Mouse (Mus musculus) intestine, postnatal 0 days (tissue): ENCODE measurements around the gene Fgfbp3. TPM values are rescaled to one million over a fixed set of nuclear protein-coding genes. Genes with fewer than 3 reads are reported as not detected.

ENCODE experiments used
- ATAC-seq: fragments of 200-750 bp; cut with Nextera tagmentation; 2 replicates; pipeline ENCODE4 v1.8.0; 2017; ENCODE audit warnings: mild to moderate bottlenecking, moderate TSS enrichment, moderate library complexity
- H3K27ac ChIP-seq: fragments of 300-500 bp; sonication (generic); 2 replicates; pipeline ENCODE4 v1.5.1; 2014; ENCODE audit warnings: mild to moderate bottlenecking, low read depth, low read length, moderate library complexity
- H3K27me3 ChIP-seq: fragments of 300-500 bp; sonication (generic); replicated peaks from 2 replicates; pipeline ENCODE4 v1.6.1; 2014; ENCODE audit warnings: low read length, mixed read lengths; ENCODE audit not compliant: control insufficient read depth, insufficient read depth
- H3K36me3 ChIP-seq: fragments of 300-500 bp; sonication (generic); 2 replicates; pipeline ENCODE4 v1.6.1; 2014; ENCODE audit warnings: mild to moderate bottlenecking, moderate library complexity; ENCODE audit not compliant: control insufficient read depth, insufficient read depth
- H3K4me1 ChIP-seq: fragments of 300-500 bp; sonication (generic); replicated peaks from 2 replicates; pipeline ENCODE4 v1.6.1; 2014; ENCODE audit warnings: antibody characterized with exemption, low read length, mixed read lengths; ENCODE audit not compliant: control insufficient read depth, insufficient read depth
- H3K4me2 ChIP-seq: fragments of 300-500 bp; sonication (generic); replicated peaks from 2 replicates; pipeline ENCODE4 v1.6.1; 2014; ENCODE audit warnings: low read depth, mild to moderate bottlenecking, moderate library complexity
- H3K4me3 ChIP-seq: fragments of 300-500 bp; sonication (generic); 2 replicates; pipeline ENCODE4 v1.5.1; 2014; ENCODE audit warnings: low read depth, low read length
- H3K9ac ChIP-seq: fragments of 300-500 bp; sonication (generic); 2 replicates; pipeline ENCODE4 v1.6.1; 2014; ENCODE audit warnings: mild to moderate bottlenecking, low read depth, low read length
- H3K9me3 ChIP-seq: fragments of 300-500 bp; sonication (generic); 2 replicates; pipeline ENCODE4 v1.6.1; 2016; ENCODE audit warnings: mixed run types; ENCODE audit not compliant: control insufficient read depth
- CTCF ChIP-seq: sonication (generic); IDR thresholded peaks from 2 replicates; pipeline ENCODE4 v1.5.1; 2016; ENCODE audit warnings: low read depth, mild to moderate bottlenecking, control low read depth, antibody characterized with exemption, moderate library complexity
- WGBS: fragments of 180-500 bp; shearing (Covaris S2); extraction: QIAGEN DNeasy Blood & Tissue Kit; methylation state at CpG from one replicate; pipeline ENCODE4 v1.1.7; 2014; 5-methylcytosine and 5-hydroxymethylcytosine counted together
- polyA plus RNA-seq: library from polyadenylated mRNA; unstranded; fragments of >200 nt; fragmentation: Nextera tagmentation; extraction: Ambion mirVana; gene quantifications from 2 replicates; pipeline ENCODE4 v1.2.1, GENCODE M21; 2015

The Fgfbp3 gene
- polyA plus RNA-seq, 1 experiment from 2014 or later, result 2.7 TPM

GRCm38 (mm10) chr19:36916876-36917389 lies 2.5 kb downstream of the Fgfbp3 start:
- Histone ChIP-seq H3K9ac (no peak overlapping the region), H3K27ac (no peak overlapping the region), H3K4me3 (no peak overlapping the region), H3K36me3 (no peaks in the 10 kb centered on the region), H3K9me3 (no peaks in the 10 kb centered on the region), H3K4me2 (no peak overlapping the region), H3K4me1 (no peaks in the 10 kb centered on the region), H3K27me3 (no peaks in the 10 kb centered on the region)
- no peak for TF ChIP-seq CTCF
- 88% methylated on average over 1 of the region's 1 CpGs for WGBS
- no peak for ATAC-seq

- H3K4me3 ChIP-seq, result no peak overlapping the region
- H3K27ac ChIP-seq, result no peak overlapping the region
- TF ChIP-seq CTCF, result no peak
- H3K36me3 ChIP-seq, result no peaks in the 10 kb centered on the region
- no peak overlapping the region for H3K4me2 ChIP-seq
- H3K27me3 ChIP-seq, result no peaks in the 10 kb centered on the region
- H3K4me1 ChIP-seq, result no peaks in the 10 kb centered on the region
- no peak overlapping the region for H3K9ac ChIP-seq
- ATAC-seq, result no peak
- H3K9me3 ChIP-seq, result no peaks in the 10 kb centered on the region
- WGBS, result 79% methylated on average over 4 of the region's 4 CpGs
Observed at GRCm38 (mm10) chr19:36916206-36916605, 3.2 kb downstream of the Fgfbp3 start.

- no peaks in the 10 kb centered on the region for H3K36me3 ChIP-seq
- no peak overlapping the region for H3K4me2 ChIP-seq
- no peak for ATAC-seq
- no peaks in the 10 kb centered on the region for H3K4me1 ChIP-seq
- H3K4me3 ChIP-seq, result no peak overlapping the region
- H3K27ac ChIP-seq, result no peak overlapping the region
- no peak for TF ChIP-seq CTCF
- WGBS, result 82% methylated on average over 7 of the region's 7 CpGs
- H3K27me3 ChIP-seq, result no peaks in the 10 kb centered on the region
- H3K9me3 ChIP-seq, result no peaks in the 10 kb centered on the region
- no peak overlapping the region for H3K9ac ChIP-seq
Observed at GRCm38 (mm10) chr19:36913064-36913463, 6.4 kb downstream of the Fgfbp3 start.

GRCm38 (mm10) chr19:36910424-36911045 lies 8.9 kb downstream of the Fgfbp3 start:
- no peak for ATAC-seq
- H3K9ac ChIP-seq, result no peak overlapping the region
- no peak overlapping the region for H3K4me2 ChIP-seq
- no peaks in the 10 kb centered on the region for H3K36me3 ChIP-seq
- H3K4me3 ChIP-seq, result no peak overlapping the region
- TF ChIP-seq CTCF, result no peak
- no peaks in the 10 kb centered on the region for H3K4me1 ChIP-seq
- no peaks in the 10 kb centered on the region for H3K9me3 ChIP-seq
- 52% methylated on average over 12 of the region's 12 CpGs for WGBS
- H3K27me3 ChIP-seq, result no peaks in the 10 kb centered on the region
- no peak overlapping the region for H3K27ac ChIP-seq

DNA sequence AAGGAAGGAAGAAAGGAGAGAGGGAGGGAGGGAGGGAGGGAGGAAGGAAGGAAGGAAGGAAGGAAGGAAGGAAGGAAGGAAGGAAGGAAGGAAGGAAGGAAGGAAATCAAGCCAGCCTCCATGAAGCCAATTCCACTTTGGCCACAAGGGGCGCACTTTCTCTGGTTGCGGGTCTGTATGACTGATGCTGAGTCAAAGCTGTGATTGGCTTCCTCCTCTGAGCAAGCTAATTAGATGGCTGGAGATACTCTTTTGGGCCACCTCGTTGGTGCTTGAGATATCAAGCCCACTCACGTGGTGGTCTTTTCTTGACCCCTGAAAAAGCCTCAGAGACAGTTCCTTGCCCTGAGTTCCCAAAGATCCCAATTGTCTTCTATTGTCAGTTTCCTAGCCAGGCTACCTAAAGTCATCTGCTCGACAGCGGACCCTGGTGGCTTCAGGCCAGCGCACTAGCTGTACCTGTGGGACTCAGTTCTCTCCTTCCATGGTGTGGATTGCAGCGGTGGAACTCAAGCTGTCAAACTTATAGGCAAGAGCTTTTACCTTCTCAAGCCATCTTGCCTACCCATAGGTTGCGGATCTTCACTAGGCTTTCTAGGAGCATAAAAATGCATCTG lies 9.6 kb downstream of the Fgfbp3 start:
- Histone ChIP-seq H3K27ac (no peak overlapping the region), H3K27me3 (no peaks in the 10 kb centered on the region), H3K36me3 (no peaks in the 10 kb centered on the region), H3K4me3 (no peak overlapping the region), H3K4me2 (no peak overlapping the region), H3K9me3 (no peaks in the 10 kb centered on the region), H3K9ac (no peak overlapping the region), H3K4me1 (no peaks in the 10 kb centered on the region)
- peak; percentile 69; the same call in 1 of the 2 replicates for ATAC-seq
- 18% methylated on average over 9 of the region's 9 CpGs for WGBS
- peak; percentile 77 for TF ChIP-seq CTCF

- no peaks in the 10 kb centered on the region for H3K9me3 ChIP-seq
- WGBS, result 68% methylated on average over 3 of the region's 3 CpGs
- H3K27ac ChIP-seq, result no peak overlapping the region
- no peak overlapping the region for H3K4me3 ChIP-seq
- no peak for TF ChIP-seq CTCF
- H3K9ac ChIP-seq, result no peak overlapping the region
- H3K4me2 ChIP-seq, result no peak overlapping the region
- H3K36me3 ChIP-seq, result no peaks in the 10 kb centered on the region
- H3K4me1 ChIP-seq, result no peaks in the 10 kb centered on the region
- H3K27me3 ChIP-seq, result no peaks in the 10 kb centered on the region
- no peak for ATAC-seq
Observed at GRCm38 (mm10) chr19:36909150-36909549, 10.3 kb downstream of the Fgfbp3 start.
